ENCODE assay signal across 8 mouse cellular contexts in genomic region chr4:150132692-150133271, GRCm38 (mm10). TPM values are rescaled to one million over a fixed set of nuclear protein-coding genes. Genes with fewer than 3 reads are reported as not detected.
DNase-seq lines count a peak whose midpoint lies in the region; ATAC-seq and TF ChIP-seq lines count a peak whose summit lies in the region.

No protein-coding gene starts in this region.

- CTCF ChIA-PET in Patski (lab: Charles Lee) = no interaction called here

- 16% methylated on average over 24 of the region's 24 CpGs for WGBS in heart, embryonic 16.5 days
- 32% methylated on average over 24 of the region's 24 CpGs for WGBS in limb, embryonic 10.5 days
- 30% methylated on average over 24 of the region's 24 CpGs for WGBS in midbrain, embryonic 16.5 days

- H3K9ac ChIP-seq in heart, embryonic 16.5 days (ENCODE audit: low read length) = peak overlapping the region; percentile 50
- peak overlapping the region; percentile 41; the same call in 1 of the 2 replicates for H3K9ac ChIP-seq in midbrain, embryonic 16.5 days (ENCODE audit: low read depth, low read length)

- peaks cover 8% of the 10 kb centered on the region for H3K4me1 ChIP-seq in heart, embryonic 16.5 days (ENCODE audit: control insufficient read depth, insufficient read depth, low read length)
- H3K4me1 ChIP-seq in limb, embryonic 10.5 days = peaks cover 59% of the 10 kb centered on the region
- H3K4me1 ChIP-seq in midbrain, embryonic 16.5 days (ENCODE audit: control insufficient read depth, insufficient read depth, low read length) = no peaks in the 10 kb centered on the region

- H3K4me2 ChIP-seq in heart, embryonic 16.5 days (ENCODE audit: low read depth, low read length) = peak overlapping the region; percentile 64
- peak overlapping the region; percentile 32; the same call in 1 of the 2 replicates for H3K4me2 ChIP-seq in midbrain, embryonic 16.5 days (ENCODE audit: low read length)

- POLR2A ChIA-PET in Patski (lab: Charles Lee) = no interaction called here

- no peak overlapping the region for H3K27ac ChIP-seq in heart, embryonic 16.5 days (ENCODE audit: low read length)
- H3K27ac ChIP-seq in limb, embryonic 10.5 days = no peak overlapping the region
- H3K27ac ChIP-seq in midbrain, embryonic 16.5 days (ENCODE audit: low read length) = no peak overlapping the region

- in situ Hi-C loops in Patski (cut with MboI; ENCODE audit: low pct_unique_long_range_greater_than_20kb) = loop anchor here (10.0 kb wide), 1 partner anchor 92 kb away; no protein-coding TSS in a partner anchor

- peak; percentile 75 for ATAC-seq in Patski
- ATAC-seq in heart, embryonic 16.5 days (replicated peaks; ENCODE audit: extremely low read depth, insufficient read depth, low FRiP score) = no peak
- no peak for ATAC-seq in midbrain, embryonic 16.5 days
- no peak for ATAC-seq in activated CD4-positive, CD25-positive, alpha-beta regulatory T cell, adult 4 months

- H3K36me3 ChIP-seq in heart, embryonic 16.5 days (ENCODE audit: control insufficient read depth, insufficient read depth) = no peaks in the 10 kb centered on the region
- H3K36me3 ChIP-seq in limb, embryonic 10.5 days = no peaks in the 10 kb centered on the region
- H3K36me3 ChIP-seq in midbrain, embryonic 16.5 days (ENCODE audit: control insufficient read depth, insufficient read depth, low read length) = no peaks in the 10 kb centered on the region

- peak; percentile 67 for DNase-seq in A20 (ENCODE audit: low read depth, low spot score)
- peak; percentile 57 for DNase-seq in Patski (ENCODE audit: low read depth, low spot score)
- DNase-seq in limb, embryonic 10.5 days (ENCODE audit: low spot score) = no peak
- no peak for DNase-seq in layer of hippocampus, postnatal 14 days (ENCODE audit: low spot score in 2 of 2)
- DNase-seq in right cerebral cortex, postnatal 14 days = no peak

- H3K9me3 ChIP-seq in heart, embryonic 16.5 days (replicated peaks; ENCODE audit: control insufficient read depth, low read length) = no peaks in the 10 kb centered on the region
- no peaks in the 10 kb centered on the region for H3K9me3 ChIP-seq in limb, embryonic 10.5 days (replicated peaks)
- H3K9me3 ChIP-seq in midbrain, embryonic 16.5 days (replicated peaks; ENCODE audit: control insufficient read depth, low read length, poor library complexity, severe bottlenecking) = no peaks in the 10 kb centered on the region

- peak overlapping the region; percentile 41 for H3K4me3 ChIP-seq in heart, embryonic 16.5 days (ENCODE audit: low read length)
- peak overlapping the region; percentile 32 for H3K4me3 ChIP-seq in limb, embryonic 10.5 days
- no peak overlapping the region for H3K4me3 ChIP-seq in midbrain, embryonic 16.5 days (ENCODE audit: low read depth, low read length)

- no peaks in the 10 kb centered on the region for H3K27me3 ChIP-seq in Patski
- no peaks in the 10 kb centered on the region for H3K27me3 ChIP-seq in heart, embryonic 16.5 days (ENCODE audit: control insufficient read depth, insufficient read depth, low read length)
- peaks cover 16% of the 10 kb centered on the region for H3K27me3 ChIP-seq in limb, embryonic 10.5 days (ENCODE audit: low read depth, poor library complexity, severe bottlenecking)
- H3K27me3 ChIP-seq in midbrain, embryonic 16.5 days (ENCODE audit: control insufficient read depth, insufficient read depth, low read depth, low read length) = no peaks in the 10 kb centered on the region

- TF ChIP-seq CTCF in Patski (IDR thresholded peaks at IDR 0.05) = no peak

RNA-seq across cellular contexts. Expression of gene Slc2a5, which starts 13.7 kb away (rescaled TPM):
- not detected for polyA plus RNA-seq in Patski (2021)
- 0.49 and 0.77 TPM in 2 replicates for polyA plus RNA-seq in heart, embryonic 16.5 days (2015; fragmentation: Nextera tagmentation; extraction: Ambion mirVana)
- 0.98 and 1.1 TPM in 2 replicates for polyA plus RNA-seq in limb, embryonic 10.5 days (2016; fragmentation: Nextera tagmentation; extraction: Ambion mirVana)
- polyA plus RNA-seq in midbrain, embryonic 16.5 days (2015; fragmentation: Nextera tagmentation; extraction: Ambion mirVana) = 2.1 and 2.9 TPM in 2 replicates
- 1 to 10 TPM; 4.2 to 5.3 TPM for total RNA-seq in layer of hippocampus, postnatal 14 days (2021)
- polyA plus RNA-seq in activated CD4-positive, CD25-positive, alpha-beta regulatory T cell, adult 4 months (2017; shearing (Covaris generic)) = not detected

RNA-seq across cellular contexts. Expression of gene Slc2a7, which starts 16.0 kb away (rescaled TPM):
- polyA plus RNA-seq in Patski (2021) = not detected
- polyA plus RNA-seq in heart, embryonic 16.5 days (2015; fragmentation: Nextera tagmentation; extraction: Ambion mirVana) = not detected in 2 replicates
- not detected in 2 replicates for polyA plus RNA-seq in limb, embryonic 10.5 days (2016; fragmentation: Nextera tagmentation; extraction: Ambion mirVana)
- not detected in 2 replicates for polyA plus RNA-seq in midbrain, embryonic 16.5 days (2015; fragmentation: Nextera tagmentation; extraction: Ambion mirVana)
- total RNA-seq in layer of hippocampus, postnatal 14 days (2021) = not detected
- polyA plus RNA-seq in activated CD4-positive, CD25-positive, alpha-beta regulatory T cell, adult 4 months (2017; shearing (Covaris generic)) = not detected

RNA-seq across cellular contexts. Expression of gene Gpr157, which starts 45.6 kb away (rescaled TPM):
- polyA plus RNA-seq in Patski (2021) = 0.50 TPM
- polyA plus RNA-seq in heart, embryonic 16.5 days (2015; fragmentation: Nextera tagmentation; extraction: Ambion mirVana) = 4.3 and 4.5 TPM in 2 replicates
- polyA plus RNA-seq in limb, embryonic 10.5 days (2016; fragmentation: Nextera tagmentation; extraction: Ambion mirVana) = 0.28 and 0.75 TPM in 2 replicates
- 0.26 and 0.34 TPM in 2 replicates for polyA plus RNA-seq in midbrain, embryonic 16.5 days (2015; fragmentation: Nextera tagmentation; extraction: Ambion mirVana)
- 1 to 10 TPM; 1.1 to 1.4 TPM for total RNA-seq in layer of hippocampus, postnatal 14 days (2021)
- polyA plus RNA-seq in activated CD4-positive, CD25-positive, alpha-beta regulatory T cell, adult 4 months (2017; shearing (Covaris generic)) = under 1 TPM; 0.33 to 0.42 TPM

Comparison
In these comparisons a context has a peak if more than half of its experiments do, and no peak if none do; other contexts are left out.
1. DNase-seq: peak in A20 (single experiment) and Patski (single experiment); none in limb, embryonic 10.5 days (single experiment), layer of hippocampus, postnatal 14 days (0 of 2) and right cerebral cortex, postnatal 14 days (single experiment).